Comparison of ENCODE assay signal across 20 mouse cellular contexts in the genomic region with DNA sequence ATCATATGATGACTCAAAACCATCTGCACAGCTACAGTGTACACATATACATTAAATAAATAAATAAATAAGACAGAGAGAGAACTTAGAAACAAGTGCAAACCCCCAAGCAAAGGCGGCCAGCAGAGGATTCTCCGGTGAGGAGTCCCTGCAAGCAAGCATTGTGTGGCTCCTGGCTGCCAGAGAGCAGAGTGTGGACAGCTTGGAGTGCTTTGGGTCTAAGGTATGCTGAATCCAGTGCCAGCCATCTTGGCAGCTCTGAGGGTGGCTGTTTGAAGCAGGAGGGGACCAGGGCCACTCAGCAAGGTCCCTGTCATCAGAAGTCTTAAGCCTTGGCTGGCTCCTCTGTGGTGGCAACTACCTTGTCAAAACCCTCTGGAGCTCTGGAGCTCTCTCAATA. TPM values are rescaled to one million over a fixed set of nuclear protein-coding genes. Genes with fewer than 3 reads are reported as not detected.
DNase-seq lines count a peak whose midpoint lies in the region; ATAC-seq and TF ChIP-seq lines count a peak whose summit lies in the region.
"Had no signal": no experiment of that assay in that cellular context is flagged by ENCODE, and none has a peak within 500 bp of the region (broad histone marks: within the 10 kb centered on the region; RNA-seq: fewer than 3 reads in every experiment).

No protein-coding gene starts in this region.

- H3K4me1 ChIP-seq in heart, embryonic 11.5 days (ENCODE audit: control insufficient read depth, insufficient read depth, low read length): no peaks in the 10 kb centered on the region
- H3K4me1 ChIP-seq in liver, embryonic 13.5 days (replicated peaks): peaks cover 6% of the 10 kb centered on the region; the same call in 1 of the 2 replicates
- H3K4me1 ChIP-seq in ES-E14 (ENCODE audit: control insufficient read depth in 2 of 2, insufficient read depth in 2 of 2, low read length in 2 of 2, poor library complexity in 1 of 2): peaks cover 3 to 6% of the 10 kb centered on the region in 2 experiments; a peak in 1 of 4 replicates
- H3K4me1 ChIP-seq in midbrain, embryonic 16.5 days (ENCODE audit: control insufficient read depth, insufficient read depth, low read length): no peaks in the 10 kb centered on the region
- H3K4me1 ChIP-seq: forebrain, embryonic 13.5 days; hindbrain, embryonic 15.5 days had no signal

- no peak overlapping the region for H3K4me2 ChIP-seq in heart, embryonic 11.5 days
- no peak overlapping the region for H3K4me2 ChIP-seq in liver, embryonic 13.5 days
- no peak overlapping the region for H3K4me2 ChIP-seq in midbrain, embryonic 16.5 days (ENCODE audit: low read length)
- H3K4me2 ChIP-seq: embryonic facial prominence, embryonic 12.5 days; forebrain, embryonic 13.5 days; heart, embryonic 13.5 days; hindbrain, embryonic 15.5 days had no signal

- in situ Hi-C loops in ES-E14 (cut with MboI; ENCODE audit: low sequenced_read_pairs in 2 of 2, unreplicated experiment in 2 of 2): no loop called here

- no peaks in the 10 kb centered on the region for H3K9me3 ChIP-seq in heart, embryonic 11.5 days (replicated peaks; ENCODE audit: control insufficient read depth, low read length)
- no peaks in the 10 kb centered on the region for H3K9me3 ChIP-seq in liver, embryonic 13.5 days (replicated peaks)
- no peaks in the 10 kb centered on the region for H3K9me3 ChIP-seq in ES-E14 (ENCODE audit: control insufficient read depth, insufficient read depth, low read depth, low read length)
- no peaks in the 10 kb centered on the region for H3K9me3 ChIP-seq in midbrain, embryonic 16.5 days (replicated peaks; ENCODE audit: control insufficient read depth, low read length, poor library complexity, severe bottlenecking)
- H3K9me3 ChIP-seq: embryonic facial prominence, embryonic 12.5 days; forebrain, embryonic 13.5 days; heart, embryonic 13.5 days; hindbrain, embryonic 15.5 days had no signal

- H3K36me3 ChIP-seq in heart, embryonic 11.5 days (ENCODE audit: control insufficient read depth, insufficient read depth, low read length): no peaks in the 10 kb centered on the region
- H3K36me3 ChIP-seq in liver, embryonic 13.5 days: no peaks in the 10 kb centered on the region
- peaks cover 5% of the 10 kb centered on the region; the same call in 1 of the 2 replicates for H3K36me3 ChIP-seq in ES-E14 (ENCODE audit: control insufficient read depth, insufficient read depth, low read length, poor library complexity, severe bottlenecking)
- no peaks in the 10 kb centered on the region for H3K36me3 ChIP-seq in midbrain, embryonic 16.5 days (ENCODE audit: control insufficient read depth, insufficient read depth, low read length)
- H3K36me3 ChIP-seq: embryonic facial prominence, embryonic 12.5 days; heart, embryonic 13.5 days; hindbrain, embryonic 15.5 days had no signal

- DNase-seq in heart, adult 18-20 months: peak; percentile 21 to 42
- peak; percentile 18 for DNase-seq in liver, embryonic 13.5 days
- no peak for DNase-seq in liver
- no peak for DNase-seq in ES-E14 (ENCODE audit: low read depth, low spot score)
- peak; percentile 53 for DNase-seq in ZHBTc4 (ENCODE audit: low read depth, low spot score)
- DNase-seq in lung, postnatal 25 days (ENCODE audit: low spot score): no peak
- DNase-seq: adrenal gland, postnatal 10 days; cerebellum, adult 11-12 months; cerebellum, adult 9-10 months; cerebellum, postnatal 25 days; forebrain, postnatal 0 days; gastrocnemius, postnatal 14 days; kidney, adult 8-10 months had no signal

- no peaks in the 10 kb centered on the region for H3K27me3 ChIP-seq in heart, embryonic 11.5 days (ENCODE audit: control insufficient read depth, insufficient read depth, low read length)
- peaks cover 38% of the 10 kb centered on the region for H3K27me3 ChIP-seq in liver, embryonic 13.5 days
- no peaks in the 10 kb centered on the region for H3K27me3 ChIP-seq in midbrain, embryonic 16.5 days (ENCODE audit: control insufficient read depth, insufficient read depth, low read depth, low read length)
- H3K27me3 ChIP-seq: embryonic facial prominence, embryonic 12.5 days; forebrain, embryonic 13.5 days; hindbrain, embryonic 15.5 days had no signal

- no peak overlapping the region for H3K9ac ChIP-seq in heart, embryonic 11.5 days (ENCODE audit: low read depth, low read length)
- no peak overlapping the region for H3K9ac ChIP-seq in liver, embryonic 13.5 days
- peak overlapping the region; percentile 37 for H3K9ac ChIP-seq in ES-E14 (ENCODE audit: insufficient read depth, low read depth, low read length, poor library complexity, severe bottlenecking)
- no peak overlapping the region for H3K9ac ChIP-seq in midbrain, embryonic 16.5 days (ENCODE audit: low read depth, low read length)
- H3K9ac ChIP-seq: embryonic facial prominence, embryonic 12.5 days; forebrain, embryonic 13.5 days; forebrain, postnatal 0 days; heart, embryonic 13.5 days; hindbrain, embryonic 15.5 days had no signal

- H3K4me3 ChIP-seq in heart, embryonic 11.5 days (ENCODE audit: low read depth, low read length): no peak overlapping the region
- no peak overlapping the region for H3K4me3 ChIP-seq in liver, embryonic 13.5 days (replicated peaks)
- peak overlapping the region; percentile 53 to 73 for H3K4me3 ChIP-seq in ES-E14 (ENCODE audit: insufficient read depth in 1 of 2, low read depth in 1 of 2, low read length in 2 of 2, poor library complexity in 1 of 2, severe bottlenecking in 1 of 2)
- no peak overlapping the region for H3K4me3 ChIP-seq in midbrain, embryonic 16.5 days (ENCODE audit: low read depth, low read length)
- H3K4me3 ChIP-seq: embryonic facial prominence, embryonic 12.5 days; forebrain, embryonic 13.5 days; heart, embryonic 13.5 days; hindbrain, embryonic 15.5 days had no signal

- 60% methylated on average over 2 of the region's 2 CpGs for WGBS in heart, embryonic 11.5 days (ENCODE audit: insufficient replicate concordance)
- WGBS in liver, embryonic 13.5 days (ENCODE audit: insufficient replicate concordance): 84% methylated on average over 2 of the region's 2 CpGs
- 87% methylated on average over 2 of the region's 2 CpGs for WGBS in midbrain, embryonic 16.5 days

- no peak overlapping the region for H3K27ac ChIP-seq in heart, embryonic 11.5 days (ENCODE audit: low read depth, low read length)
- H3K27ac ChIP-seq in liver, embryonic 13.5 days: no peak overlapping the region
- no peak overlapping the region for H3K27ac ChIP-seq in ES-E14 (ENCODE audit: insufficient read depth, low read depth, low read length, poor library complexity, severe bottlenecking)
- no peak overlapping the region for H3K27ac ChIP-seq in midbrain, embryonic 16.5 days (ENCODE audit: low read length)
- H3K27ac ChIP-seq: embryonic facial prominence, embryonic 12.5 days; forebrain, embryonic 13.5 days; heart, embryonic 13.5 days; hindbrain, embryonic 15.5 days had no signal

- no peak for ATAC-seq in heart, embryonic 11.5 days (replicated peaks; ENCODE audit: insufficient number of reproducible peaks, low FRiP score, low TSS enrichment)
- no peak for ATAC-seq in liver, embryonic 13.5 days (ENCODE audit: low read depth)
- ATAC-seq in midbrain, embryonic 16.5 days: no peak
- ATAC-seq: forebrain, embryonic 13.5 days; forebrain, postnatal 0 days; intestine, postnatal 0 days had no signal

TF ChIP-seq in ES-E14, 5 proteins besides CTCF, POLR2A, EP300 and RAD21:
- TF ChIP-seq HCFC1 (IDR thresholded peaks at IDR 0.05; ENCODE audit: borderline replicate concordance, insufficient read depth, low read length) (no peak), ZC3H11A (IDR thresholded peaks at IDR 0.05; ENCODE audit: borderline replicate concordance, low read depth, low read length) (no peak), CHD2 (IDR thresholded peaks at IDR 0.05; ENCODE audit: low read depth, low read length) (no peak), ZNF384 (IDR thresholded peaks at IDR 0.05; ENCODE audit: low read depth, low read length) (no peak), MAFK (IDR thresholded peaks at IDR 0.05; ENCODE audit: insufficient read depth, low read depth, low read length) (no peak)
TF ChIP-seq in ES-E14: peak in this region for 0.

RNA-seq across cellular contexts. Expression of a gene that starts 12.7 kb away (rescaled TPM):
- total RNA-seq in heart, adult 18-20 months (2021): 1 to 10 TPM; 2.5 to 3.2 TPM
- polyA plus RNA-seq in heart, embryonic 11.5 days (2014; fragmentation: Nextera tagmentation; extraction: Ambion mirVana): 0.89 and 1.6 TPM in 2 replicates
- 0.41 and 0.49 TPM in 2 replicates for polyA plus RNA-seq in liver, embryonic 13.5 days (2015; fragmentation: Nextera tagmentation; extraction: Ambion mirVana)
- 4.4 and 4.7 TPM in 2 replicates for total RNA-seq in ES-E14 (2012; rRNA removed)
- 9.7 and 17.4 TPM in 2 replicates for polyA plus RNA-seq in midbrain, embryonic 16.5 days (2015; fragmentation: Nextera tagmentation; extraction: Ambion mirVana)

RNA-seq across cellular contexts. Expression of a gene that starts 31.5 kb away (rescaled TPM):
- 10 to 100 TPM; 35.2 to 39.8 TPM for total RNA-seq in heart, adult 18-20 months (2021)
- 28.1 and 34.9 TPM in 2 replicates for polyA plus RNA-seq in heart, embryonic 11.5 days (2014; fragmentation: Nextera tagmentation; extraction: Ambion mirVana)
- polyA plus RNA-seq in liver, embryonic 13.5 days (2015; fragmentation: Nextera tagmentation; extraction: Ambion mirVana): 4.5 and 5.4 TPM in 2 replicates
- 19.1 and 21.1 TPM in 2 replicates for total RNA-seq in ES-E14 (2012; rRNA removed)
- 100 and 104 TPM in 2 replicates for polyA plus RNA-seq in midbrain, embryonic 16.5 days (2015; fragmentation: Nextera tagmentation; extraction: Ambion mirVana)

Comparison
In these comparisons a context has a peak if more than half of its experiments do, and no peak if none do; other contexts are left out.
1. DNase-seq: peak in heart, adult 18-20 months (2 of 2), liver, embryonic 13.5 days (single experiment) and ZHBTc4 (single experiment); none in liver (single experiment), ES-E14 (single experiment) and lung, postnatal 25 days (single experiment).
2. H3K4me3 ChIP-seq: peak in ES-E14 (2 of 2); none in heart, embryonic 11.5 days (single experiment), liver, embryonic 13.5 days (single experiment) and midbrain, embryonic 16.5 days (single experiment).